Mouse (Mus musculus) limb, embryonic 14.5 days (tissue): ENCODE measurements around the gene Pik3c2b. TPM values are rescaled to one million over a fixed set of nuclear protein-coding genes. Genes with fewer than 3 reads are reported as not detected.

Source experiments
- ATAC-seq: fragments of 200-750 bp; cut with Nextera tagmentation; 2 replicates; pipeline ENCODE4 v1.8.0; 2017; ENCODE audit warnings: low read depth, moderate number of reproducible peaks, moderate TSS enrichment; ENCODE audit not compliant: low FRiP score
- DNase-seq: peaks from one replicate; pipeline ENCODE4 v3.0.0-alpha.2; 2015; ENCODE audit warnings: low spot score
- H3K27ac ChIP-seq: fragments of 300-500 bp; sonication (generic); replicated peaks from 2 replicates; pipeline ENCODE4 v1.5.1; 2014; ENCODE audit warnings: low read depth, mild to moderate bottlenecking, low read length, moderate library complexity, mixed read lengths
- H3K27me3 ChIP-seq: fragments of 300-500 bp; sonication (generic); 2 replicates; pipeline ENCODE4 v1.6.1; 2014; ENCODE audit warnings: low read length, mixed read lengths; ENCODE audit not compliant: control insufficient read depth, insufficient read depth
- H3K36me3 ChIP-seq: fragments of 300-500 bp; sonication (generic); 2 replicates; pipeline ENCODE4 v1.6.1; 2014; ENCODE audit warnings: mild to moderate bottlenecking, low read length, moderate library complexity, mixed read lengths; ENCODE audit not compliant: control insufficient read depth, insufficient read depth
- H3K4me1 ChIP-seq: fragments of 300-500 bp; sonication (generic); 2 replicates; pipeline ENCODE4 v1.6.1; 2014; ENCODE audit warnings: antibody characterized with exemption, low read length, mixed read lengths; ENCODE audit not compliant: control insufficient read depth, insufficient read depth
- H3K4me2 ChIP-seq: fragments of 300-500 bp; sonication (generic); replicated peaks from 2 replicates; pipeline ENCODE4 v1.6.1; 2014; ENCODE audit warnings: low read depth, mild to moderate bottlenecking, low read length, moderate library complexity; ENCODE audit not compliant: severe bottlenecking
- H3K4me3 ChIP-seq: fragments of 300-500 bp; sonication (generic); replicated peaks from 2 replicates; pipeline ENCODE4 v1.5.1; 2014; ENCODE audit warnings: low read length
- H3K9ac ChIP-seq: fragments of 300-500 bp; sonication (generic); 2 replicates; pipeline ENCODE4 v1.6.1; 2014; ENCODE audit warnings: mild to moderate bottlenecking, low read depth, low read length, moderate library complexity; ENCODE audit not compliant: severe bottlenecking
- H3K9me3 ChIP-seq: fragments of 300-500 bp; sonication (generic); 2 replicates; pipeline ENCODE4 v1.6.1; 2016; ENCODE audit warnings: low read length; ENCODE audit not compliant: control insufficient read depth
- POLR2A ChIP-seq: fragments of 200-500 bp; IDR thresholded peaks from 2 replicates; pipeline ENCODE4 v1.8.0; 2012; ENCODE audit warnings: inconsistent platforms, mild to moderate bottlenecking, moderate library complexity, borderline replicate concordance; ENCODE audit not compliant: insufficient read depth, insufficient read length; ENCODE audit errors: extremely low read depth
- WGBS: fragments of 180-500 bp; shearing (Covaris S2); extraction: QIAGEN DNeasy Blood & Tissue Kit; methylation state at CpG from one replicate; pipeline ENCODE4 v1.1.7; 2014; 5-methylcytosine and 5-hydroxymethylcytosine counted together
- polyA plus RNA-seq, 2 experiments: library from polyadenylated mRNA; depleted of rRNA in 1 of 2; stranded (reverse) in 1 of 2; unstranded in 1 of 2; fragments of >200 nt; fragmentation: Nextera tagmentation in 1 of 2; extraction: Ambion mirVana in 1 of 2; gene quantifications; 2 replicates each; pipeline versions ENCODE4 v1.2.1 to v1.2.3; 2012 to 2014

Gene Pik3c2b
- polyA plus RNA-seq, 2 experiments: 8.1 to 10.7 TPM

- Histone ChIP-seq H3K4me3 (no peak overlapping the region), H3K27ac (0 out of 2 replicates have a peak overlapping the region, but pooled peaks have one; percentile 33), H3K9ac (no peak overlapping the region), H3K9me3 (no peaks in the 10 kb centered on the region), H3K27me3 (no peaks in the 10 kb centered on the region), H3K4me1 (peaks cover 21% of the 10 kb centered on the region), H3K36me3 (no peaks in the 10 kb centered on the region), H3K4me2 (no peak overlapping the region)
- DNase-seq (no peak), ATAC-seq (no peak)
- no peak for TF ChIP-seq POLR2A
- 57% methylated on average over 9 of the region's 9 CpGs for WGBS
These were observed 27.9 kb downstream of the Pik3c2b start for GRCm38 (mm10) chr1:133073327-133073856.

GRCm38 (mm10) chr1:133074541-133074940, 29.1 kb downstream of the Pik3c2b start:
- Histone ChIP-seq H3K27me3 (no peaks in the 10 kb centered on the region), H3K4me2 (no peak overlapping the region), H3K9ac (no peak overlapping the region), H3K36me3 (no peaks in the 10 kb centered on the region), H3K4me1 (peaks cover 16% of the 10 kb centered on the region), H3K9me3 (no peaks in the 10 kb centered on the region), H3K27ac (no peak overlapping the region), H3K4me3 (no peak overlapping the region)
- DNase-seq (no peak), ATAC-seq (no peak)
- no peak for TF ChIP-seq POLR2A
- WGBS: 88% methylated on average over 13 of the region's 13 CpGs

- Histone ChIP-seq H3K9me3 (no peaks in the 10 kb centered on the region), H3K36me3 (peaks cover 7% of the 10 kb centered on the region; the same call in 1 of the 2 replicates), H3K4me2 (no peak overlapping the region), H3K27me3 (no peaks in the 10 kb centered on the region), H3K9ac (no peak overlapping the region), H3K4me3 (no peak overlapping the region), H3K4me1 (0 out of 2 replicates have a peak, but pooled peaks cover 14% of the 10 kb centered on the region), H3K27ac (no peak overlapping the region)
- no peak for TF ChIP-seq POLR2A
- DNase-seq: no peak
- ATAC-seq: no peak
- WGBS: 66% methylated on average over 6 of the region's 6 CpGs
These were observed 30.4 kb downstream of the Pik3c2b start for GRCm38 (mm10) chr1:133075651-133076400.

GRCm38 (mm10) chr1:133076681-133077514, 31.4 kb downstream of the Pik3c2b start:
- DNase-seq (peak; percentile 12), ATAC-seq (peak; percentile 42; the same call in 1 of the 2 replicates)
- no peak overlapping the region for H3K9ac ChIP-seq
- peaks cover 13% of the 10 kb centered on the region for H3K36me3 ChIP-seq
- no peak for TF ChIP-seq POLR2A
- H3K4me2 ChIP-seq: no peak overlapping the region
- H3K27ac ChIP-seq: no peak overlapping the region; the same call in 1 of the 2 replicates
- H3K9me3 ChIP-seq: no peaks in the 10 kb centered on the region
- no peak overlapping the region for H3K4me3 ChIP-seq
- 42% methylated on average over 20 of the region's 20 CpGs for whole genome bisulfite sequencing
- H3K27me3 ChIP-seq: no peaks in the 10 kb centered on the region
- 0 out of 2 replicates have a peak, but pooled peaks cover 13% of the 10 kb centered on the region for H3K4me1 ChIP-seq
